Mouse (Mus musculus) testis, adult 2 months (tissue): ENCODE measurements around the gene Sema4d.

Source experiments
- CTCF ChIP-seq: fragments of 200-500 bp; IDR thresholded peaks from 2 replicates; pipeline ENCODE4 v1.5.1; 2012; ENCODE audit warnings: low read depth, mild to moderate bottlenecking, inconsistent platforms, low read length, moderate library complexity; ENCODE audit not compliant: control insufficient read depth, insufficient read depth, insufficient replicate concordance
- POLR2A ChIP-seq: fragments of 200-500 bp; IDR thresholded peaks from 2 replicates; pipeline ENCODE4 v1.6.1; 2012; ENCODE audit warnings: low read depth, mild to moderate bottlenecking, inconsistent platforms, low read length, moderate library complexity; ENCODE audit not compliant: control insufficient read depth

DNA sequence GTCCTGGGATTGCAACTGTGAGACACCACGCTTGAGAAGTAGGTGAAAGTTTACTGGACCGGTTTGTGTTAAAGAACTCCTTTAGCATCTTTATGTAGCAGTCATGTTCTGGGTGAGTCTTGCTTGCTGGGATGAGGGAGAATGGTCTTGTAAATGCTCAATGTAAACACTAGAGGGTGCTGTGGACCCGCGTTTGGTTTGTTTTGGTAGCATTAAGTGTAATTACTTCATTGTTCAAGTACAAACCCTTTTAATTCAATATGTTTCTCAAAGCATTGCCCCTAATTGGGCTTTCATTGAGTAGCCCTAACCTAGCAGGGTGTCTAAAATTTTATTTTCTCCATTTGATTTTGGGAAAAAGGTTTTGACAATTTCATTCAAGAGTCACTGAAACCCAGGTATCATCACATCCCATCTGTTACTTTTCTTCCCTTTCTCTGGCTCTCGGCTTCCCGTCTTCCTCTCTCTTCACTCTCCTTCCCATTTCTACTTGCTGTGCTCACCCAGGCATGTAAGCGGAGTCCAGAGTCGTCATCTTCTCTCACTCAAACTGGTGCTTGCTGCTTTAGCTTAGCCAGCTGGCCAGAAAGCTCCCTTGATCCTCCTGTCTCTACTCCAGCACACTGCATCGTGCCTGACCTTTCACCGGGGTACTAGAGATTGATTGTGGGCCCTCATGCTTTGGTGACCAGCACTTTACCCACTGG, 37.4 kb upstream of the Sema4d start:
- TF ChIP-seq POLR2A (no peak), CTCF (peak; percentile 19; the same call in 1 of the 2 replicates)
